Mouse (Mus musculus): ENCODE data around the gene 9930111J21Rik1. TPM values are rescaled to one million over a fixed set of nuclear protein-coding genes. Genes with fewer than 3 reads are reported as not detected.

9930111J21Rik1 gene
- polyA plus RNA-seq, 2 experiments: 0.22 to 0.61 TPM

DNA sequence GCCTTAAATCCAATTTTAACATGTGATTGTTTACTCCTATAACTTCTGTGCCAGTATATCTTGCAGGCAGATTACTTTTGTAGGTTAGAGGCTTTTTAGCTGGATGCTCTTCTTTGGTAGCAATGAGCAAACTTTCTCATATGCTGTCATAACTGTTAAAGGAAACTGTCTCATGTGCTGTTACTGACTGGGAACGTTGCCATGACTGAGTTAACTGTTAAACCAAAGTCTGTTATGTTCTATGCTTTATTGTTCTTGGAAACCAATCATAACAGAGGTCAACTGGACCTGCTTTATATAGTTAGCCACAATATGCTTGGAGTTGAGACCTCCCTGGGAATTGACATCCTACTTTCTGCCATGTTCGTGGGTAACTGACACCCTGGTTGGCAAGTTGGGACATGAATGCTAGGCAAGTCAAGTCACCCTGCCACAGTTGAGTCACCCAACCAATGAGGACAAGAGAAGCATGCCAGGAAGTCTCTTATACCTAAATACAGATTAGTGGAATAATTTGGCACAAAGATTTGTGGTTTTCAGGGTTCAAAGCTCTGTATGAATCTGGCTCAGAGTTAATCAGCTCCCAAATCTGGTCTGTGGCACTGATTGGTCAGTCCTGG, 80.3 kb downstream of the 9930111J21Rik1 start:
- no peak overlapping the region for H3K4me2 ChIP-seq (ENCODE audit: low read depth)
- WGBS (ENCODE audit: insufficient replicate concordance): 47% methylated on average over 2 of the region's 2 CpGs

More for the DNA sequence above, 80.3 kb downstream of the 9930111J21Rik1 start:
- ATAC-seq (ENCODE audit: insufficient read depth) (no peak), DNase-seq (ENCODE audit: low read depth in 3 of 3, low spot score in 3 of 3) (no peak)
- H3K4me1 ChIP-seq (replicated peaks; ENCODE audit: control insufficient read depth in 2 of 2, insufficient read depth in 2 of 2, low read length in 1 of 2): peaks cover 0 to 2% of the 10 kb centered on the region in 2 experiments; a peak in 1 of 4 replicates
- no peak overlapping the region for H3K4me3 ChIP-seq (ENCODE audit: insufficient read depth in 1 of 2, low read depth in 2 of 2, low read length in 2 of 2)
- TF ChIP-seq CTCF (IDR thresholded peaks at IDR 0.05; ENCODE audit: low read depth) (no peak), EP300 (IDR thresholded peaks at IDR 0.05; ENCODE audit: low read depth) (no peak)
- H3K36me3 ChIP-seq (replicated peaks; ENCODE audit: control insufficient read depth, insufficient read depth, low read depth): no peaks in the 10 kb centered on the region
- H3K9ac ChIP-seq (replicated peaks): no peak overlapping the region
- no peaks in the 10 kb centered on the region for H3K9me3 ChIP-seq (ENCODE audit: control insufficient read depth, low read length)
- no peak overlapping the region for H3K27ac ChIP-seq
- H3K27me3 ChIP-seq (ENCODE audit: control insufficient read depth, insufficient read depth, low read length): no peaks in the 10 kb centered on the region

Other genes with a start within 250 kb of the 9930111J21Rik1 start
- 1,100 and 1,184 TPM in 2 replicates for gene Rack1, start 179.1 kb downstream of the 9930111J21Rik1 start, polyA plus RNA-seq (2012; rRNA removed)
- 669 and 674 TPM in 2 replicates for gene Rack1, start 179.1 kb downstream of the 9930111J21Rik1 start, polyA plus RNA-seq (2014; fragmentation: Nextera tagmentation; extraction: Ambion mirVana)
- 8.2 and 9.2 TPM in 2 replicates for gene Trim41, start 162.0 kb downstream of the 9930111J21Rik1 start, polyA plus RNA-seq (2012; rRNA removed)
- gene Trim41, start 162.0 kb downstream of the 9930111J21Rik1 start, polyA plus RNA-seq (2014; fragmentation: Nextera tagmentation; extraction: Ambion mirVana): 1.0 and 1.3 TPM in 2 replicates
- gene Trim7, start 153.3 kb downstream of the 9930111J21Rik1 start, polyA plus RNA-seq (2012; rRNA removed): 0.09 and 0.23 TPM in 2 replicates
- 0.04 and 0.13 TPM in 2 replicates for gene Trim7, start 153.3 kb downstream of the 9930111J21Rik1 start, polyA plus RNA-seq (2014; fragmentation: Nextera tagmentation; extraction: Ambion mirVana)
- gene Gm12184, start 152.7 kb downstream of the 9930111J21Rik1 start, polyA plus RNA-seq (2012; rRNA removed): 9.6 and 12.4 TPM in 2 replicates
- 1.6 and 2.8 TPM in 2 replicates for gene Gm12184, start 152.7 kb downstream of the 9930111J21Rik1 start, polyA plus RNA-seq (2014; fragmentation: Nextera tagmentation; extraction: Ambion mirVana)
- gene Irgm1, start 107.7 kb downstream of the 9930111J21Rik1 start, polyA plus RNA-seq (2012; rRNA removed): 7.6 and 10.4 TPM in 2 replicates
- gene Irgm1, start 107.7 kb downstream of the 9930111J21Rik1 start, polyA plus RNA-seq (2014; fragmentation: Nextera tagmentation; extraction: Ambion mirVana): 15.1 and 16.6 TPM in 2 replicates
- gene Gm5431, start 77.2 kb downstream of the 9930111J21Rik1 start, polyA plus RNA-seq (2012; rRNA removed): 0.10 and 0.16 TPM in 2 replicates
- 0.29 and 0.34 TPM in 2 replicates for gene Gm5431, start 77.2 kb downstream of the 9930111J21Rik1 start, polyA plus RNA-seq (2014; fragmentation: Nextera tagmentation; extraction: Ambion mirVana)
- gene Psme2b, start 33.2 kb downstream of the 9930111J21Rik1 start, polyA plus RNA-seq (2012; rRNA removed): 0.71 and 1.3 TPM in 2 replicates
- 2.8 and 3.1 TPM in 2 replicates for gene Psme2b, start 33.2 kb downstream of the 9930111J21Rik1 start, polyA plus RNA-seq (2014; fragmentation: Nextera tagmentation; extraction: Ambion mirVana)
- gene Olfr56, start 509 bp downstream of the 9930111J21Rik1 start, polyA plus RNA-seq (2012; rRNA removed): 0.08 and 0.10 TPM in 2 replicates
- gene Olfr56, start 509 bp downstream of the 9930111J21Rik1 start, polyA plus RNA-seq (2014; fragmentation: Nextera tagmentation; extraction: Ambion mirVana): not detected in 2 replicates
- gene Gm12185, start 12.8 kb upstream of the 9930111J21Rik1 start, polyA plus RNA-seq (2012; rRNA removed): 0.01 and 0.02 TPM in 2 replicates
- gene Gm12185, start 12.8 kb upstream of the 9930111J21Rik1 start, polyA plus RNA-seq (2014; fragmentation: Nextera tagmentation; extraction: Ambion mirVana): not detected in 2 replicates
- 0.22 and 0.29 TPM in 2 replicates for gene Tgtp1, start 14.8 kb upstream of the 9930111J21Rik1 start, polyA plus RNA-seq (2012; rRNA removed)
- 0.43 and 1.7 TPM in 2 replicates for gene Tgtp1, start 14.8 kb upstream of the 9930111J21Rik1 start, polyA plus RNA-seq (2014; fragmentation: Nextera tagmentation; extraction: Ambion mirVana)
- gene 9930111J21Rik2, start 71.8 kb upstream of the 9930111J21Rik1 start, polyA plus RNA-seq (2012; rRNA removed): 0.34 and 0.56 TPM in 2 replicates
- gene 9930111J21Rik2, start 71.8 kb upstream of the 9930111J21Rik1 start, polyA plus RNA-seq (2014; fragmentation: Nextera tagmentation; extraction: Ambion mirVana): 0.51 and 0.57 TPM in 2 replicates
- 0.06 and 0.27 TPM in 2 replicates for gene Tgtp2, start 84.8 kb upstream of the 9930111J21Rik1 start, polyA plus RNA-seq (2012; rRNA removed)
- 0.35 and 0.51 TPM in 2 replicates for gene Tgtp2, start 84.8 kb upstream of the 9930111J21Rik1 start, polyA plus RNA-seq (2014; fragmentation: Nextera tagmentation; extraction: Ambion mirVana)
- gene Ifi47, start 97.2 kb upstream of the 9930111J21Rik1 start, polyA plus RNA-seq (2012; rRNA removed): 2.4 and 3.2 TPM in 2 replicates
- 6.2 and 7.6 TPM in 2 replicates for gene Ifi47, start 97.2 kb upstream of the 9930111J21Rik1 start, polyA plus RNA-seq (2014; fragmentation: Nextera tagmentation; extraction: Ambion mirVana)
- not detected in 2 replicates for gene Olfr1396, start 135.5 kb upstream of the 9930111J21Rik1 start, polyA plus RNA-seq (2012; rRNA removed)
- not detected in 2 replicates for gene Olfr1396, start 135.5 kb upstream of the 9930111J21Rik1 start, polyA plus RNA-seq (2014; fragmentation: Nextera tagmentation; extraction: Ambion mirVana)
- gene Olfr1395, start 162.9 kb upstream of the 9930111J21Rik1 start, polyA plus RNA-seq (2012; rRNA removed): not detected in 2 replicates
- gene Olfr1395, start 162.9 kb upstream of the 9930111J21Rik1 start, polyA plus RNA-seq (2014; fragmentation: Nextera tagmentation; extraction: Ambion mirVana): not detected in 2 replicates
- gene Olfr1394, start 175.0 kb upstream of the 9930111J21Rik1 start, polyA plus RNA-seq (2012; rRNA removed): not detected in 2 replicates
- gene Olfr1394, start 175.0 kb upstream of the 9930111J21Rik1 start, polyA plus RNA-seq (2014; fragmentation: Nextera tagmentation; extraction: Ambion mirVana): not detected in 2 replicates
- 0.78 and 1.2 TPM in 2 replicates for gene Btnl9, start 207.8 kb upstream of the 9930111J21Rik1 start, polyA plus RNA-seq (2012; rRNA removed)
- gene Btnl9, start 207.8 kb upstream of the 9930111J21Rik1 start, polyA plus RNA-seq (2014; fragmentation: Nextera tagmentation; extraction: Ambion mirVana): 0.34 and 0.57 TPM in 2 replicates
- gene Zfp62, start 223.9 kb upstream of the 9930111J21Rik1 start, polyA plus RNA-seq (2012; rRNA removed): 3.1 and 5.2 TPM in 2 replicates
- gene Zfp62, start 223.9 kb upstream of the 9930111J21Rik1 start, polyA plus RNA-seq (2014; fragmentation: Nextera tagmentation; extraction: Ambion mirVana): 10.6 and 11.4 TPM in 2 replicates